Mouse (Mus musculus) intestine, embryonic 16.5 days (tissue): Measurements from ENCODE around the gene Pcsk1n. TPM values are rescaled to one million over a fixed set of nuclear protein-coding genes. Genes with fewer than 3 reads are reported as not detected.
A peak's percentile ranks its signal among the peaks of the same experiment; 100 is the strongest.

Experiments used
- ATAC-seq: fragments of 200-750 bp; cut with Nextera tagmentation; 2 replicates; pipeline ENCODE4 v1.8.0; 2017; ENCODE audit warnings: moderate TSS enrichment, moderate library complexity
- H3K27ac ChIP-seq: fragments of 300-500 bp; sonication (generic); 2 replicates; pipeline ENCODE4 v1.5.1; 2014; ENCODE audit warnings: mild to moderate bottlenecking, low read length
- H3K27me3 ChIP-seq: fragments of 300-500 bp; sonication (generic); replicated peaks from 2 replicates; pipeline ENCODE4 v1.6.1; 2014; ENCODE audit warnings: low read length, control low read depth, mixed read lengths; ENCODE audit not compliant: control insufficient read depth, insufficient read depth
- H3K36me3 ChIP-seq: fragments of 300-500 bp; sonication (generic); 2 replicates; pipeline ENCODE4 v1.6.1; 2014; ENCODE audit warnings: low read length, control low read depth; ENCODE audit not compliant: control insufficient read depth, insufficient read depth
- H3K4me1 ChIP-seq: fragments of 300-500 bp; sonication (generic); 2 replicates; pipeline ENCODE4 v1.6.1; 2014; ENCODE audit warnings: low read length, control low read depth, mixed read lengths; ENCODE audit not compliant: control insufficient read depth, insufficient read depth
- H3K4me2 ChIP-seq: fragments of 300-500 bp; sonication (generic); 2 replicates; pipeline ENCODE4 v1.6.1; 2014; ENCODE audit warnings: low read depth, low read length, control low read depth
- H3K4me3 ChIP-seq: fragments of 300-500 bp; sonication (generic); 2 replicates; pipeline ENCODE4 v1.5.1; 2014; ENCODE audit warnings: mild to moderate bottlenecking, low read length
- H3K9ac ChIP-seq: fragments of 300-500 bp; sonication (generic); 2 replicates; pipeline ENCODE4 v1.6.1; 2014; ENCODE audit warnings: low read depth, low read length
- H3K9me3 ChIP-seq: fragments of 300-500 bp; sonication (generic); 2 replicates; pipeline ENCODE4 v1.6.1; 2016; ENCODE audit warnings: low read length, control low read depth; ENCODE audit not compliant: control insufficient read depth
- WGBS: fragments of 180-500 bp; shearing (Covaris S2); extraction: QIAGEN DNeasy Blood & Tissue Kit; methylation state at CpG from one replicate; pipeline ENCODE4 v1.1.7; 2014; 5-methylcytosine and 5-hydroxymethylcytosine counted together
- polyA plus RNA-seq: library from polyadenylated mRNA; unstranded; fragments of >200 nt; fragmentation: Nextera tagmentation; extraction: Ambion mirVana; gene quantifications from 2 replicates; pipeline ENCODE4 v1.2.1, GENCODE M21; 2015

Gene Pcsk1n
- polyA plus RNA-seq, 1 experiment from 2014 or later = 10.7 TPM

DNA sequence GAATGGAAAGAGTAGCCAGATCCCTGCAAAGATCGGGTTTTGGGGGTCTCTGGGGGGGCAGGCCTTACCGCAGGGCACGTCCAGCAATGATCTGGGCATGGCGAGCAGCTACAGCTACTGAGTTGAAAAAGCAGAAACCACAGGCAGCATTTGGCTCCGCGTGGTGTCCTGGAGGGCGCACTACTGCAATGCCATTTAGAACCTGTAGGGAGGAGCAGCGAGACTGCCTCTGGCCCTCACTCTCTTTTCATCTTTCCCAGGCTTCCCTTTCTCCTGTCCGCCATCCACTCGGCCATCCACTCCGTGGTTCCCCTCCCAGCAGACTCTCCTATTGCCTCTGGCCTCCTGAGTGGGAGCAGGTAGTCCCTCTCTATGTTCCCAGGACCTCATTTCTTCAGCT lies 17.3 kb downstream of the Pcsk1n start:
- Histone ChIP-seq H3K4me2 (no peak overlapping the region), H3K36me3 (no peaks in the 10 kb centered on the region), H3K27ac (no peak overlapping the region), H3K9me3 (no peaks in the 10 kb centered on the region), H3K27me3 (no peaks in the 10 kb centered on the region), H3K4me1 (no peaks in the 10 kb centered on the region), H3K4me3 (no peak overlapping the region), H3K9ac (no peak overlapping the region)
- 47% methylated on average over 10 of the region's 11 CpGs for WGBS
- ATAC-seq = no peak

DNA sequence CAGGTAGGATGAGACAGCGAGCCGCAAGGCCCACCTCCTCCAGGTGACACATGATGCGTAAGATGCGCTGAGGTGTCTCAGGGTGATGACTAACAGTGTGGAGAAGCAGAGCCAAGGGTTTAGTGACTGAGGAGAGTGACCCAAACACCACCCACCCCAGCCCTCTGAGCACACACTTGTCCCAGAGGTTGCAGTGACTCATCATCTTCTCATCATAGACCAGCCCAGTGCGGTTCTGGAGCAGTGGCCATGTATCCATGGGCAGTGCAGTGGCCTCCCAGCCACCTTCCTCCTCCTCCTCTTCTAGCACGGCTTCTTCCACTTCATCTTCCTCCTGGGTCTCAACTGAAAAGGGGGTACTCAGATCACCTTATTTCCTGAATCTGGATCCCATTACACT lies 18.0 kb downstream of the Pcsk1n start:
- no peak overlapping the region for H3K4me3 ChIP-seq
- no peaks in the 10 kb centered on the region for H3K27me3 ChIP-seq
- ATAC-seq = no peak
- 86% methylated on average over 6 of the region's 6 CpGs for WGBS
- no peak overlapping the region for H3K27ac ChIP-seq
- H3K4me2 ChIP-seq = no peak overlapping the region
- H3K9me3 ChIP-seq = no peaks in the 10 kb centered on the region
- no peaks in the 10 kb centered on the region for H3K36me3 ChIP-seq
- H3K4me1 ChIP-seq = no peaks in the 10 kb centered on the region
- H3K9ac ChIP-seq = no peak overlapping the region

DNA sequence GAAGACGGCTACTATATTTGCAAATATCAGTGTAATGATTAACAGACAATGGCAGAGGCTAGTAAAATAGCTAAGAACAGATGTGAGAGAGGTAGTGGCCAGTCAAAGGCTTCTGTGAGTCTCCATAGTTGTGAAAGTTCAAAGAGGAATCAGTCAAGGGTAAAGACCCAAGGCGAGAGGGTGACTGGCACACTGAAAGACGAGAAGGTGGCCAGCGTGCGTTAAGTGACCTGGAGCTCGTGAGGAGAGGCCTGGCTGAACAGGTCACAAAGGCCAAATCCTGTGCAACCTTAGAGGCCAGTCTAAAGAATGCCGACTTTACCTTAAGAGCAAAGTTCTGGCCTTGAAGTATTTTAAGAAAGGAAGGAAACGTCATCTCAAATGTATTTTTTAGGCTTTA lies 26.0 kb downstream of the Pcsk1n start:
- Histone ChIP-seq H3K27ac (no peak overlapping the region), H3K36me3 (no peaks in the 10 kb centered on the region), H3K4me3 (no peak overlapping the region), H3K4me2 (no peak overlapping the region), H3K9me3 (no peaks in the 10 kb centered on the region), H3K4me1 (no peaks in the 10 kb centered on the region), H3K27me3 (no peaks in the 10 kb centered on the region), H3K9ac (no peak overlapping the region)
- ATAC-seq = no peak
- 72% methylated on average over 8 of the region's 8 CpGs for WGBS

DNA sequence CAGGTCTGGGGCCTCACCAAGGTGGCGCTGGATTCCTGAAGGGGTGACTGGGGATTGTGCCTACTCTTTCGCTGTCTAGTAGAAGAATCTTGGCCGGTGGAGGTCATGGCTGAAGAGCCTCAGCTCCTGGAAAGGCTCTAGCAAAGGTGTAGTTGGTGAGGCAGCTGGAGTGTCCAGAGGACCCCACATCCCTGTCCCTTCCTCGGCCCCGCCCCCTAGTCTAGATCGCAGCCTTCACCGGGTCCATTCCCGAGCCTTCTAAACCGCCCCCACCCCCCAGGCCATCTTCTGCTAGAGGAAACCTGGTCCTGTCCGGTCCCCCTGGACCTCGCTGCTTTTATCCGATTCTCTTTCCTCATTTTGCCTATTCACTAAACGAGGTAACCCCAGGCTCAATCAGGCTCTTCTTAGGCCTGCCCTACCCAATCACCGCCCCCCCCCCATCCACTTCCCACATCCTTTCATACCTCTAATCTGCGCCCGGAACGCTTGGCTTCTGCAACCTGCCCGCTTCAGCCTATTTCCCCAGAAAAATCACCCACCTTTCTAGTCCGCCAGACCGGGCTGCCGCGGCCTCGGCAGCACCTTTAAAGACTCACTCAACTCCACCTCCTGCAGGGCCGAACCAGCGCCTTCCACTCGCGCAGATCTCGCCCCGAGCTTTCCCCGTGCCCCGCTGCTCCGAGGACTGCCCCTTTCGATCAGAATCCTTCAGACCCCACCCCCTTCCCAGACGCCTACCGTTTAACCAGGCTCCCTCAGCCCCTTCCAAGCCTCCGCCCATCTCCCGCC lies 27.7 kb downstream of the Pcsk1n start, which contains the start of gene Hdac6:
Gene Hdac6 (minus strand): TSS at position 782 of the 792 bp plus-strand sequence.
- Histone ChIP-seq H3K4me1 (no peaks in the 10 kb centered on the region), H3K36me3 (no peaks in the 10 kb centered on the region), H3K9me3 (no peaks in the 10 kb centered on the region), H3K9ac (peak within 1 kb of the TSS; percentile 67), H3K4me3 (peak within 1 kb of the TSS; percentile 57), H3K4me2 (peak within 1 kb of the TSS; percentile 59), H3K27ac (no peak within 1 kb of the TSS), H3K27me3 (no peaks in the 10 kb centered on the region)
- 18% methylated on average over 37 of the region's 37 CpGs for WGBS
- peak; percentile 54 for ATAC-seq

DNA sequence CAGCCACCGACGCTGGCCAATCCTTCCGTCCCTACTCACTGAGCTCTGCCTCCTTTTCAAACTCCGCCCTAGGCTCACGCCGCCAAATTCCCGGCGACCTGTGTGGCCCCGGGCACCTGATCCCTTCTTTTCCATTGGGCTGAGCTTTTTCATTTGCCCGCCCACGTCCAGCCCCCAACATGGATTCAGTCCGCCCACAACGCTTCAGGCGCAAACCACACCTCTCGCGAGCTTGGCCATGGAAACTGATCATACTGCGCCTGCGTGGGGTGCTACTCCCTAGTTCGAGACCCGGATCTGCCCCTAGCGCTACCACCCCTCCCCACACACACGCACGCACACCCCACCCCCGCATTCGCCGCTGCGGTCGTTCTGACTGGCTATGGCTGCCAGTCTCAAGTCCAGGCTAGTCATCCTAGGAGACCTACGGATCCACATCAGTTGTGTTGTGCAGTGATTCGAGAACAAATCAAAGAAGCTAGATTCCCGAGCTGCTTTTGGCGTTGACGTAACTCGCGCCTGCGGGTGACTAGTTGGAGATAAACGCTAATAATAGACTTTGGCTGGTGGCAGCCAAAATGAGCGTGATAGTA lies 28.4 kb downstream of the Pcsk1n start:
- ATAC-seq = peak; percentile 99
- WGBS = 15% methylated on average over 38 of the region's 38 CpGs
- H3K9me3 ChIP-seq = no peaks in the 10 kb centered on the region
- no peaks in the 10 kb centered on the region for H3K27me3 ChIP-seq
- H3K9ac ChIP-seq = peak overlapping the region; percentile 67
- H3K4me2 ChIP-seq = peak overlapping the region; percentile 55
- H3K4me3 ChIP-seq = peak overlapping the region; percentile 57
- H3K27ac ChIP-seq = no peak overlapping the region
- H3K36me3 ChIP-seq = no peaks in the 10 kb centered on the region
- H3K4me1 ChIP-seq = no peaks in the 10 kb centered on the region

DNA sequence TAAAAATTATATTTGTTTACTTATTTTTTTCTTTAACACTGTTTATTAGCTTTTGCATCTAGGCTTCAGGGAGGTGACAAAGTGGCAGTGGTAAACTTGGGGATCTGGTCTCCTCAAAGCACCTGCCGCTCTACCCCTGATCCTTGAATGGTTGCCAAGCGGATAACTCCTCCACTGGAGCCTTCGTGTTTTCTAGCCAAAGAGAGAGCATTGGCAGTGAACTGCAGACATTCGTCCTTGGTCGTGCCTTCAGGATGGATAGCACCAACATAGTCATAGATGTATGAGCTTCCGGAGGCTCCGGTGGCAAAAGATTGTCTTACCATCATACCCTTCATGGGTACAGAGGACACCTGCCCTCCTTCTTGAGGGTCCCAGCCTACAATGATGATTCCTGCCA lies 30.5 kb downstream of the Pcsk1n start:
- no peak for ATAC-seq
- no peaks in the 10 kb centered on the region for H3K27me3 ChIP-seq
- 87% methylated on average over 7 of the region's 7 CpGs for WGBS

DNA sequence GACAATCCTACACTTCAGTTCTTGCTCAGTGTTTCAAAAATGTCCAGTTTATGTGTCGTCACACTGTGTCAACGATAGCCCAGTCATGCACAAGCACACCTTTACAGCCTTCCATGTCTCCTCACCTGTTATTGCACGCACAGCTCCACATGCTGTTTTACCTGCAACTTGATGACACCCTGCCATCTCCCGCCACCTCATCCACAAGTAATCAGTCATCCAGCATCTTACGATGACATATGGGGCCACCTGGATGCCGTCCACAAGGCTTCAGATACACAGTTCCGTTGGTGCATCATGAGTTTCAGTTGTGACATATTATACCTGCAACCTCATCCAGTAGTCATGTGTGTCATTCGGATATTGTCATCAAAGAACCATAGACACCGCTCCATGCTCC lies 39.2 kb downstream of the Pcsk1n start:
- no peak overlapping the region for H3K9ac ChIP-seq
- H3K27ac ChIP-seq = no peak overlapping the region
- no peaks in the 10 kb centered on the region for H3K27me3 ChIP-seq
- H3K36me3 ChIP-seq = no peaks in the 10 kb centered on the region
- no peak overlapping the region for H3K4me2 ChIP-seq
- ATAC-seq = no peak
- WGBS = 89% methylated on average over 9 of the region's 9 CpGs
- no peaks in the 10 kb centered on the region for H3K4me1 ChIP-seq
- H3K4me3 ChIP-seq = no peak overlapping the region
- H3K9me3 ChIP-seq = no peaks in the 10 kb centered on the region

More for the DNA sequence above, 30.5 kb downstream of the Pcsk1n start:
- no peak overlapping the region for H3K4me2 ChIP-seq
- no peaks in the 10 kb centered on the region for H3K36me3 ChIP-seq
- H3K4me1 ChIP-seq = no peaks in the 10 kb centered on the region
- no peak overlapping the region for H3K9ac ChIP-seq
- H3K4me3 ChIP-seq = no peak overlapping the region
- H3K9me3 ChIP-seq = no peaks in the 10 kb centered on the region
- H3K27ac ChIP-seq = no peak overlapping the region

DNA sequence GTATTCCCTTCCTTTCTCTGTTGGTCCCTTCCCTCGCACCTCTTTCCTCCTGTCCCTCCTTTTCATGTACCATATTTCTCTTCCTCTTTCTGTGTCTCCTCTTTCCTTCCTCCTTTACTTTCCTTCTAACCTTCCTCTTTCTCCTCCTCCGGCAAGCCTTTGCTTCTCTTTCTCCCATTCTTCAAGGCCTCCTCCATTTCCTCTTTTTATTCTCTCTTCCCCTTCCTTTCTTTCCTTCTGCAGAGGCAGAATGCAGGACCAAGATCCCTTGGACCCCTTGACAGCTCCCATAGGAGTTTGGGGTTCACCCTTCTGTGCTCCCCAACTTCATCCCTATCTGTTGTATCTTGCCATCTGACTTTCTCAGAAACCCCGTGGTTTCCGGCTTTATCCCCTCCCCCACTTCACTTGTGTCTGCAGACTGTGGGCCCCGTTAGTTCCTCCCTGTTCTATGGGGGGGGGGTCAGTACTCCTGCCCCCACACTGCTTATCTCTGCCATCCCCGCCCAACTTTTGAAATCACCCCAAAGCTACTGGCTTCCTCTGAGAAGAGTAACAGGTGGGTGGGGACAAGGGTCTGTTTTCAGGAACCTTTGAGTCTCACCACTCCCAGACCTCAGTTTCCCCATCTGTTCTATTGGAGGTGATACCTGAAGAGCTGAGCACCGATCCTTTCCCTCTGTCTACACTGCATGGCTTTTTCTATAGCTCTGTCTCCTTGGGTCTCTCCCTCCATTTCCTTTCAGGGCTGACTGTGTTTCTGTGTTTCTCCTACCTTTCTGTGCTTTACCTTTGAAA lies 44.4 kb downstream of the Pcsk1n start:
- Histone ChIP-seq H3K9ac (no peak overlapping the region), H3K27me3 (no peaks in the 10 kb centered on the region), H3K27ac (no peak overlapping the region), H3K4me1 (no peaks in the 10 kb centered on the region), H3K4me3 (no peak overlapping the region), H3K9me3 (no peaks in the 10 kb centered on the region), H3K4me2 (no peak overlapping the region), H3K36me3 (no peaks in the 10 kb centered on the region)
- ATAC-seq = no peak
- WGBS = 77% methylated on average over 7 of the region's 7 CpGs

DNA sequence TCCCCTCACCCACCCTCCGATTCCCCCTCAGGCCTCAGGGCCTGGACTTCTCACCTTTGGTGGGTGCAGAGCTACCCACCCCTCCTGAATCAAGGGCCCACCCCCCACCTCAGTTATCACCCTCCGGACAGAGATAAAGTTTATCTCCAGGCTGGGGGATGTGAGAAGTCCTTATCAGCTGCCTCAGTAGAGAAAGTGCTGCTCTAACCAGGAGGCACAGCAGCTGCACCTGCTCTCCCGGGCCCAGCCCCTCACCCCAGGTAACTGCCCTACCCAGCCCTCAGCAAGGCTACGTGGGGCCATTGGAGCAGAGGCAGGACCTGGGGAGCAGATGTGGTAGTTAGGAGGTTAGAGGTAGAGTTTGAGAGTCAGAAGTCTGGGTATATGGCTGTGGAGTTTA lies 46.5 kb downstream of the Pcsk1n start:
- WGBS = 52% methylated on average over 4 of the region's 4 CpGs
- H3K4me3 ChIP-seq = no peak overlapping the region
- H3K4me1 ChIP-seq = no peaks in the 10 kb centered on the region
- H3K9me3 ChIP-seq = no peaks in the 10 kb centered on the region
- H3K27me3 ChIP-seq = no peaks in the 10 kb centered on the region
- no peak for ATAC-seq
- H3K36me3 ChIP-seq = no peaks in the 10 kb centered on the region
- H3K27ac ChIP-seq = no peak overlapping the region
- H3K9ac ChIP-seq = no peak overlapping the region
- H3K4me2 ChIP-seq = no peak overlapping the region
